Mouse (Mus musculus): ENCODE data around the gene Lrrc23. TPM values are rescaled to one million over a fixed set of nuclear protein-coding genes. Genes with fewer than 3 reads are reported as not detected.

Gene Lrrc23
- polyA plus RNA-seq (2012), result 0.37 and 0.47 TPM in 2 replicates

GRCm38 (mm10) chr6:124779222-124779983 is at the start of gene Lrrc23:
Gene Lrrc23, minus strand, starts transcription at chr6:124779727.

GRCm38 (mm10) chr6:124813933-124814332 is 34.4 kb upstream of the Lrrc23 start, which contains the start of gene Tpi1:
Gene Tpi1, minus strand, starts transcription at chr6:124814296.

GRCm38 (mm10) chr6:124808358-124809012 is 29.0 kb upstream of the Lrrc23 start, which contains the start of gene Spsb2:
Gene Spsb2, plus strand, starts transcription at chr6:124808661.

GRCm38 (mm10) chr6:124769101-124769765 is 10.3 kb downstream of the Lrrc23 start, which contains the start of gene Eno2:
Gene Eno2, minus strand, starts transcription at chr6:124769673.

GRCm38 (mm10) chr6:124755831-124756595 is 23.5 kb downstream of the Lrrc23 start, which contains the start of the genes Gm45234 and Atn1:
Gene Gm45234, minus strand, starts transcription at chr6:124756021.
Gene Atn1, minus strand, starts transcription at chr6:124756524.

GRCm38 (mm10) chr6:124740888-124741761 is 38.4 kb downstream of the Lrrc23 start, which contains the start of gene Grcc10:
Gene Grcc10, minus strand, starts transcription at chr6:124741374.

GRCm38 (mm10) chr6:124738511-124739023 is 41.0 kb downstream of the Lrrc23 start, which contains the start of gene Ptpn6:
Gene Ptpn6, minus strand, starts transcription at chr6:124738714.

Other genes with a start within 250 kb of the Lrrc23 start
- not detected in 2 replicates for gene C1s1, start 237.4 kb downstream of the Lrrc23 start, polyA plus RNA-seq (2012)
- gene C1rb, start 209.4 kb downstream of the Lrrc23 start, polyA plus RNA-seq (2012), result not detected in 2 replicates
- gene C1s2, start 143.6 kb downstream of the Lrrc23 start, polyA plus RNA-seq (2012), result not detected in 2 replicates
- gene Lpcat3, start 116.7 kb downstream of the Lrrc23 start, polyA plus RNA-seq (2012), result 47.7 and 53.9 TPM in 2 replicates
- 294 and 299 TPM in 2 replicates for gene Emg1, start 67.5 kb downstream of the Lrrc23 start, polyA plus RNA-seq (2012)
- 308 and 359 TPM in 2 replicates for gene Phb2, start 67.4 kb downstream of the Lrrc23 start, polyA plus RNA-seq (2012)
- gene Ptpn6, start 41.0 kb downstream of the Lrrc23 start, polyA plus RNA-seq (2012), result 65.9 and 80.8 TPM in 2 replicates
- 50.4 and 53.2 TPM in 2 replicates for gene Grcc10, start 38.4 kb downstream of the Lrrc23 start, polyA plus RNA-seq (2012)
- not detected in 2 replicates for gene Gm45234, start 23.7 kb downstream of the Lrrc23 start, polyA plus RNA-seq (2012)
- 111 and 137 TPM in 2 replicates for gene Atn1, start 23.2 kb downstream of the Lrrc23 start, polyA plus RNA-seq (2012)
- gene Eno2, start 10.1 kb downstream of the Lrrc23 start, polyA plus RNA-seq (2012), result 0.37 and 0.90 TPM in 2 replicates
- 10.0 and 16.9 TPM in 2 replicates for gene Spsb2, start 28.9 kb upstream of the Lrrc23 start, polyA plus RNA-seq (2012)
- 195 and 233 TPM in 2 replicates for gene Tpi1, start 34.6 kb upstream of the Lrrc23 start, polyA plus RNA-seq (2012)
- 83.8 and 84.6 TPM in 2 replicates for gene Usp5, start 49.8 kb upstream of the Lrrc23 start, polyA plus RNA-seq (2012)
- gene Cdca3, start 49.8 kb upstream of the Lrrc23 start, polyA plus RNA-seq (2012), result 43.2 and 59.7 TPM in 2 replicates
- 0.22 TPM in 1 of 2 replicates, not detected in the other for gene Gnb3, start 60.5 kb upstream of the Lrrc23 start, polyA plus RNA-seq (2012)
- 8.2 and 16.7 TPM in 2 replicates for gene P3h3, start 78.0 kb upstream of the Lrrc23 start, polyA plus RNA-seq (2012)
- gene Gpr162, start 84.3 kb upstream of the Lrrc23 start, polyA plus RNA-seq (2012), result 0.09 and 0.18 TPM in 2 replicates
- gene Cd4, start 108.5 kb upstream of the Lrrc23 start, polyA plus RNA-seq (2012), result 0.43 and 0.93 TPM in 2 replicates
- gene Lag3, start 132.0 kb upstream of the Lrrc23 start, polyA plus RNA-seq (2012), result 5.7 and 9.5 TPM in 2 replicates
- gene Ptms, start 140.4 kb upstream of the Lrrc23 start, polyA plus RNA-seq (2012), result 278 and 322 TPM in 2 replicates
- 177 and 232 TPM in 2 replicates for gene Mlf2, start 151.7 kb upstream of the Lrrc23 start, polyA plus RNA-seq (2012)
- 50.6 and 53.4 TPM in 2 replicates for gene Cops7a, start 185.8 kb upstream of the Lrrc23 start, polyA plus RNA-seq (2012)
- 0.24 and 1.00 TPM in 2 replicates for gene Pianp, start 217.0 kb upstream of the Lrrc23 start, polyA plus RNA-seq (2012)
- 74.6 and 80.3 TPM in 2 replicates for gene Zfp384, start 229.4 kb upstream of the Lrrc23 start, polyA plus RNA-seq (2012)